Mouse (Mus musculus): ENCODE results near the gene Scly. TPM values are rescaled to one million over a fixed set of nuclear protein-coding genes. Genes with fewer than 3 reads are reported as not detected.

Scly gene
- total and polyA plus RNA-seq, 3 experiments: 23.1 to 48.8 TPM; not detected in 1

GRCm38 (mm10) chr1:91366215-91367108 lies 68.3 kb downstream of the Scly start, which contains the start of gene Erfe (continued):
- no peak for TF ChIP-seq ZKSCAN1 (IDR thresholded peaks at IDR 0.05; ENCODE audit: low read depth, low read length)
- TF ChIP-seq SIN3A (IDR thresholded peaks at IDR 0.05; ENCODE audit: low read length): no peak; the same call in 1 of the 2 replicates
- TF ChIP-seq MAZ (IDR thresholded peaks at IDR 0.05; ENCODE audit: low read depth, low read length): peak; percentile 62; the same call in 1 of the 2 replicates
- no peak for TF ChIP-seq USF2 (IDR thresholded peaks at IDR 0.05; ENCODE audit: borderline replicate concordance in 1 of 2, insufficient read depth in 1 of 2, low read depth in 1 of 2, low read length in 2 of 2)
- no peak for TF ChIP-seq USF1 (IDR thresholded peaks at IDR 0.05; ENCODE audit: low read depth, low read length)
- TF ChIP-seq RAD21 (IDR thresholded peaks at IDR 0.05; ENCODE audit: low read depth, low read length): peak; percentile 51
- TF ChIP-seq SMC3 (IDR thresholded peaks at IDR 0.05; ENCODE audit: low read depth, low read length): peak; percentile 67
- 0 out of 2 replicates have a peak, but pooled peaks have one; percentile 6 for TF ChIP-seq TBP (IDR thresholded peaks at IDR 0.05; ENCODE audit: low read depth, low read length)
- TF ChIP-seq MEF2A (IDR thresholded peaks at IDR 0.05; ENCODE audit: extremely low read depth, insufficient replicate concordance, low read depth, low read length, poor library complexity, severe bottlenecking): no peak
- no peak for TF ChIP-seq ELF1 (IDR thresholded peaks at IDR 0.05; ENCODE audit: low read depth, low read length)
- TF ChIP-seq EP300 (IDR thresholded peaks at IDR 0.05; ENCODE audit: low read depth in 1 of 2, low read length in 2 of 2): no peak
- no peak for TF ChIP-seq MYB (IDR thresholded peaks at IDR 0.05; ENCODE audit: low read depth, low read length)
- no peak for TF ChIP-seq MYC (IDR thresholded peaks at IDR 0.05; ENCODE audit: low read depth, low read length)
- TF ChIP-seq JUND (IDR thresholded peaks at IDR 0.05; ENCODE audit: low read depth, low read length): no peak
- TF ChIP-seq GABPA (IDR thresholded peaks at IDR 0.05; ENCODE audit: low read depth, low read length): no peak
- no peak for TF ChIP-seq ZC3H11A (IDR thresholded peaks at IDR 0.05; ENCODE audit: low read depth, low read length)
- no peak for TF ChIP-seq CHD1 (IDR thresholded peaks at IDR 0.05; ENCODE audit: low read depth, low read length)
- TF ChIP-seq UBTF (IDR thresholded peaks at IDR 0.05; ENCODE audit: borderline replicate concordance, insufficient read depth, low read depth, low read length): 0 out of 2 replicates have a peak, but pooled peaks have one; percentile 53
- no peak for TF ChIP-seq POLR2AphosphoS5 (IDR thresholded peaks at IDR 0.05; ENCODE audit: borderline replicate concordance, low read depth, low read length)
- TF ChIP-seq MAX (IDR thresholded peaks at IDR 0.05; ENCODE audit: low read length): no peak; the same call in 1 of the 2 replicates
- TF ChIP-seq MAFK (IDR thresholded peaks at IDR 0.05; ENCODE audit: borderline replicate concordance, low read depth, low read length): no peak
- no peak; the same call in 1 of the 2 replicates for TF ChIP-seq MXI1 (IDR thresholded peaks at IDR 0.05; ENCODE audit: low read depth, low read length)

Data from MEL (cell line).